Mouse (Mus musculus) spleen, adult 2 months (tissue): ENCODE measurements around the gene Rap1a. TPM values are rescaled to one million over a fixed set of nuclear protein-coding genes. Genes with fewer than 3 reads are reported as not detected.

ENCODE experiments used
- DNase-seq, 2 experiments: peaks; one replicate each; pipeline versions ENCODE4 v3.0.0 to v3.0.0-alpha.2; 2012 to 2021; ENCODE audit warnings: low spot score in 2 of 2, low read depth in 1 of 2
- H3K27ac ChIP-seq: fragments of 200-500 bp; 2 replicates; pipeline ENCODE4 v1.5.1; 2012; ENCODE audit warnings: low read length, inconsistent platforms; ENCODE audit not compliant: insufficient read depth
- H3K27me3 ChIP-seq: fragments of 200-500 bp; 2 replicates; pipeline ENCODE4 v1.6.1; 2012; ENCODE audit warnings: mild to moderate bottlenecking, moderate library complexity, low read length, inconsistent platforms; ENCODE audit not compliant: control insufficient read depth, insufficient read depth
- H3K36me3 ChIP-seq: fragments of 200-500 bp; 2 replicates; pipeline ENCODE4 v1.6.1; 2012; ENCODE audit warnings: mild to moderate bottlenecking, low read length, inconsistent platforms; ENCODE audit not compliant: control insufficient read depth, insufficient read depth
- H3K4me1 ChIP-seq: fragments of 200-500 bp; 2 replicates; pipeline ENCODE4 v1.6.1; 2011; ENCODE audit warnings: inconsistent platforms; ENCODE audit not compliant: control insufficient read depth, insufficient read depth, insufficient read length
- H3K4me3 ChIP-seq: fragments of 200-500 bp; 2 replicates; pipeline ENCODE4 v1.5.1; 2011; ENCODE audit warnings: mild to moderate bottlenecking, inconsistent platforms; ENCODE audit not compliant: insufficient read depth, insufficient read length; ENCODE audit errors: extremely low read depth
- CTCF ChIP-seq: fragments of 200-500 bp; IDR thresholded peaks from 2 replicates; pipeline ENCODE4 v1.5.1; 2011; ENCODE audit warnings: mild to moderate bottlenecking, inconsistent platforms; ENCODE audit not compliant: insufficient read depth, insufficient read length, insufficient replicate concordance; ENCODE audit errors: extremely low read depth
- POLR2A ChIP-seq: fragments of 200-500 bp; IDR thresholded peaks from 2 replicates; pipeline ENCODE4 v1.6.1; 2011; ENCODE audit warnings: low read depth, low read length, inconsistent platforms
- WGBS: fragments of 180-500 bp; shearing (Covaris S2); methylation state at CpG from one replicate; pipeline ENCODE4 v1.1.7; 2018; 5-methylcytosine and 5-hydroxymethylcytosine counted together
- polyA plus RNA-seq: library from polyadenylated mRNA; depleted of rRNA; stranded (reverse); fragments of >200 nt; gene quantifications from 2 replicates; pipeline ENCODE4 v1.2.3, GENCODE M21; 2012

Gene Rap1a
- polyA plus RNA-seq, 1 experiment = 8.0 TPM

DNA sequence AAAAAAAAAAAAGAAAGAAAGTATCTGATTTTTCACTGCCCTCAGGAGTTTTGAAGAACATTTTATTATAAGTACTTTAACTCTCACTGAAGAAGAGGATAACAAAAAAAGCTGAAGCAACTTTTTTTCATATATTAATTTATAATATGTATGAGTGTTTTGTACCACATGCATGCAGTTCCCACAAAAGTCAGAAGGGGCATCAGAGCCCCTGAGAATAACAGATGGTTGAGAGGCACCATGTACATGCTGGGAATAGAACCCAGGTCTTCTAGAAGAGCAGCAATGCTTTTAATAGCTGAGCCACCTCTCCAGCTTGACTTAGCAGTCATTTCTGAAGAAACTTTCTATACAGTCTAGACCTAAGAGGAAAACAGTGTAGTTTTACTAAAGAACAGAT, 15.3 kb downstream of the Rap1a start:
- peaks cover 2% of the 10 kb centered on the region for H3K4me1 ChIP-seq
- no peak overlapping the region for H3K27ac ChIP-seq
- H3K4me3 ChIP-seq = no peak overlapping the region
- TF ChIP-seq CTCF (no peak), POLR2A (no peak)
- peaks cover 1% of the 10 kb centered on the region; the same call in 1 of the 2 replicates for H3K36me3 ChIP-seq
- no peaks in the 10 kb centered on the region for H3K27me3 ChIP-seq
- no peak for DNase-seq

DNA sequence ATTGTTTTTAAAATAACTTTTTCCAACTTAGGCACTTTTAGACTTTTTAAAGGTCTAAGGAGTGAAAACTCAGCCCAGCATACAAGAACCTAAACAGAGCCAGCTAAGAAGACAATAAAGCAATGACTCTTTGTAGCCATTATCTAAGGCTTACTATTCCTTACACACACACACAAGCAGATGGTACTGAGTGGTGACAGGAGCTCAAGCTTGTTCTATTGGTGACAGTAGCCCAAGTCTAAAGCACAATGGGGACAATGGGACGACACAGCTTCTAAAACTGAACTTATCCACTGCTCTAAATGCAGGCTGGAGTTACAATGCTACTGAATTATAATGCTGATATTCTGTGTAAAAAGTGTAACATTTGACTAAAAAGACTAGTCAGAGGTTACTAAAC, 17.3 kb downstream of the Rap1a start:
- no peaks in the 10 kb centered on the region for H3K27me3 ChIP-seq
- no peak overlapping the region for H3K27ac ChIP-seq
- peaks cover 5% of the 10 kb centered on the region for H3K4me1 ChIP-seq
- no peaks in the 10 kb centered on the region; the same call in 1 of the 2 replicates for H3K36me3 ChIP-seq
- WGBS = 74% methylated on average over 1 of the region's 1 CpGs
- no peak for DNase-seq
- H3K4me3 ChIP-seq = no peak overlapping the region
- TF ChIP-seq CTCF = no peak
- no peak for TF ChIP-seq POLR2A

DNA sequence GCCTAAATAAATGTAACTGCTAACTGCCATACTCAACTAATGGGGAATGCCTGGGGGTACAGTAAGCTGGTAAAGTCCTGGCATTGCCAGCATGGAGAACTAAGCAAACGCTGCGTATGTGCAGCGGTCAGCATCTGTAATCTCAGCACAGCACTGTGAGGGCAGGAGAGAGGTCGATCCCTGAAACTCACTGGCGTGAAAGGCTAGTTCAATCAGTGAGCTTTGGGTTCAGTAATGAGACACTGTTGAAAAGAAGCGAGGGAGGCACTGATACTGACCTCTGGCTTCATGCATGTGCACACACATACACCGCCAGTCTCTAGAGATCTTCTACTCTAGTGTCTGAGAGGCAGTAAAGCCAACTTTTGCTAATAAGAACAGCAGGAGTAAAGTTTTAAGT, 18.7 kb downstream of the Rap1a start:
- H3K27me3 ChIP-seq = no peaks in the 10 kb centered on the region
- H3K4me1 ChIP-seq = peaks cover 7% of the 10 kb centered on the region
- no peaks in the 10 kb centered on the region; the same call in 1 of the 2 replicates for H3K36me3 ChIP-seq
- WGBS = 83% methylated on average over 7 of the region's 7 CpGs
- no peak overlapping the region for H3K27ac ChIP-seq
- TF ChIP-seq CTCF (no peak), POLR2A (no peak)
- DNase-seq = no peak
- no peak overlapping the region for H3K4me3 ChIP-seq

DNA sequence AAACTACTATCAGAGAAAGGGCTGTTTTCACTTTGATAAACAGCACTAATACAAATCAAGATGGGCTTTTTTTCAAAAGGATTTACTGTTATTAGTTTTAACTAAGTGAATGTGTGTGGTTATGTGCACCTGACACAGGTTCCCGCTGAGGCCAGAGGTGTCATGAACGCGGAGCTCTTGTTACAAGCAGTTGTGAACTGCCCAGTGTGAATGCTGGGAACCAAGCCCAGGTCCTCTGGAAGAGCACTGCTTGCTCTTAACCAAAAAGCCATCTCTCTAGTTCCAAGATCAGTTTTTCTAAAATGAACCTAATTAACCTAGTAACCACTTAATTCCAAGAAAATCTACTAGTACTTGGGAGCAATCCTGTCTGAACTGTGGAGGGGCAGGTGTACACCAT, 23.1 kb downstream of the Rap1a start:
- WGBS = 91% methylated on average over 3 of the region's 3 CpGs
- Histone ChIP-seq H3K36me3 (no peaks in the 10 kb centered on the region), H3K27me3 (no peaks in the 10 kb centered on the region), H3K4me1 (peaks cover 9% of the 10 kb centered on the region), H3K27ac (no peak overlapping the region), H3K4me3 (no peak overlapping the region)
- DNase-seq = no peak
- TF ChIP-seq CTCF = no peak
- no peak for TF ChIP-seq POLR2A

DNA sequence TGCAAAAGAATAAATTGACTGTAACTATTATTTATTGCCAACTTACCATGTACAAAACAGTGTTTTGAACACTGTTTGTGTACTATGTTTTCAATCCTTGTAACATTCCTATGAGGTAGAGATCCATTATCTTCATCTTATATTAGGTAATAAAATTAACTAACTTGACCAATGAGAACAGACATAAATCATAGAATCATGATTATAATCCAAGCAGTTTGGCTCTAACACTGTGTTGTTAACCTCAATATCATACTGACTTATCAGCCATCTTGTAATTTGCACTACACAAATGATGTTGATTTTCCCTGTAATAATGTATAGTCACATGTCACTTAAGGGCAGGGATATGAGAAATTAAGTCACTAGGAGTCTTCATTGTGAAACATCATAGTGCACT, 26.6 kb downstream of the Rap1a start:
- TF ChIP-seq POLR2A = no peak
- TF ChIP-seq CTCF = no peak
- H3K4me3 ChIP-seq = no peak overlapping the region
- H3K36me3 ChIP-seq = no peaks in the 10 kb centered on the region
- no peaks in the 10 kb centered on the region for H3K27me3 ChIP-seq
- H3K4me1 ChIP-seq = peaks cover 7% of the 10 kb centered on the region
- no peak overlapping the region for H3K27ac ChIP-seq
- no peak for DNase-seq

DNA sequence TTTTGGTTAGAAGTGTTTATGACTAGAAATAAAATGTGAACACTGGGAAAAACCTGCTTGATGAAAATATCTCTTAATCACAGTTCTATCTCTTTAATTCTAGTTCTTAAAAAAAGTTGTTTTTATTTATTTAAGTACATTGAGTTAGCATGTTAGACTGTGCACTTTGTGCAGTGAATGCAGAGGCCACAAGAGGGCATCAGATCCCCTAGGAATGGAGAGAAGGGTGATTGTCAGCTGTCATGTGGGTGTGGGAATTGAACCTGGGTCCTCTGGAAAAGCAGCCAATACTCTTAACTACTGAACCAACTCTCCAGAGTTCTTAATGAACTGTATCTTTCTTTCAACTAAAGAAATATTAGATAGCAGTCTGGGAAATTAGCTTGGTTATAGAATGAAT, 29.6 kb downstream of the Rap1a start:
- Histone ChIP-seq H3K36me3 (no peaks in the 10 kb centered on the region), H3K4me1 (peaks cover 6% of the 10 kb centered on the region), H3K27me3 (no peaks in the 10 kb centered on the region), H3K27ac (no peak overlapping the region), H3K4me3 (no peak overlapping the region)
- DNase-seq = peak; percentile 18 to 41
- TF ChIP-seq POLR2A = no peak
- TF ChIP-seq CTCF = peak; percentile 34; the same call in 1 of the 2 replicates

DNA sequence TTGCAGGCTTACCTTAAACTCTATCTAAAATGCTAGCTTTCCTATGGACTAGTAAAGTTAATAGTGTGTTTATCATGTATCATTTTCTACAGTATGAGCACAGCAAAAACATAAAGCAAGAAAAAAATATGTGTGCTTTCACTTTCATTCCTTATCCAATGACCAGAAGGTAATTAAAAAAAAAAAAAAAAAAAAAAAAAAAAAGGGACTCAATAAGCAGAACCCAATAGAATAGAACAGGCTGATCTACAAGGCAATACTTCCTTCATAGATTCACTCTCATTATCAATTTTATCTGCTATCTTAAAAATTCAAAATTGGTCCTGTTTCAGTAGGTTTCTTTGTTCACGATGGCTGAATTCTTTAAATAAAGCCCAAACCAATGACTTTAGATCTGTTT, 30.3 kb downstream of the Rap1a start:
- 80% methylated on average over 1 of the region's 1 CpGs for WGBS
- H3K4me1 ChIP-seq = peaks cover 6% of the 10 kb centered on the region
- TF ChIP-seq POLR2A (no peak), CTCF (no peak)

More for the DNA sequence above, 30.3 kb downstream of the Rap1a start:
- Histone ChIP-seq H3K4me3 (no peak overlapping the region), H3K27me3 (no peaks in the 10 kb centered on the region), H3K36me3 (no peaks in the 10 kb centered on the region), H3K27ac (no peak overlapping the region)
- DNase-seq = no peak
